Mouse (Mus musculus): ENCODE measurements around the gene Spata13. TPM values are rescaled to one million over a fixed set of nuclear protein-coding genes. Genes with fewer than 3 reads are reported as not detected.

Spata13 gene
- total RNA-seq, 2 experiments from 2014 or later = 95.8 to 130 TPM

DNA sequence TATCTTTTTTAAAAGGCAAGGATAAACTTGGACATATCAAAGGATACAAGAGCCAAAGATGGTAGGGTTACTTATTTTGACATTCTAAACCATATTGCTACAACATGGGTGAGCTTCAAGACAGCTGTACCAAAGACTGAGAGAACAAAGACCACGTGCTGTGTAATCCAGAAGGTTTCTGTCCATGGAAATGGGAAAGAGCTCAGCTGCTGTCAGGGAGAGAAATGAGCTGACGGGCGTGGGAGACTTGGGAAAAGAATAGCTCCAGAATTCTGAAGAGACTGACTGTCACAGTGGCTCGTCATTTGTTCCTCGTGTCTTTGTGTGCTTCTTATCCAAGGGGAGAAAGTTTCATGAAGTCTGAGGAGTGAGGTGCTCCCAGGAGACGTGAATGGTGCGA lies 36.4 kb downstream of the Spata13 start:
- DNase-seq (ENCODE audit: low spot score in 2 of 2) = no peak

- DNase-seq (ENCODE audit: low spot score in 2 of 2) = no peak
These were observed 37.7 kb downstream of the Spata13 start for GRCm38 (mm10) chr14:60671504-60671903.

GRCm38 (mm10) chr14:60675697-60676096 lies 41.9 kb downstream of the Spata13 start:
- DNase-seq (ENCODE audit: low spot score in 2 of 2) = no peak

DNA sequence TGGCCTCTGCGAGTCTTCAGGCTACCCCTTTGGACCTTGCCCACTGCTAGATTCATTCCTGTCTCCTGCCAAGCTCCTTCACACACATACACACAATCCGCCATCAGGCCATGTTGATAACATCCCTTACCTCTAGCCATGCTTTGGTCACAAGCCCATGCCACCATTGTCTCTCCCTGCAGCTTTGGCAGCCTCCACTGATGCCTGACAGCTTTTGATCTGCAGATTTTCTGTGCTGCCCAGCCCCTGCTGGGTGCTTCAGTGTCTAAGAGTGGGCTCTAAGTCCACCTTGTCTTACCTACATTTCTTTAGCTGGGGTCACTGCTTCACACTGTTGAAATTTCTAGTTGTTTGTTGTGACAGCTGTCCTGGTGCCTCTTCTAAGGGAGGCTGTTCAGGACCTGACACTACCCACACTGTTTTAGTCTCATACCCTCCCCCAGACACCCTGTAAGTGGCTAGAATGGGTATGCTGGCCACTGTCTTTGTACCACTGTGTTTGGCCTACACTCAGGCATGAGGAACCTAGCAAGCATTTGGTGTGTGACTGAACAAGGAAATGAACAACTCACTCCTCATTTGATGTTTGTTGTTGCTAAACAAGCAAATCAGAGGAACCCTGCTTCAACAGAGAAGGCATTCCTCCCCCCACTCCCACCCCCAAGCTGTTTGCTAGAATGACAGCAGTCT lies 43.0 kb downstream of the Spata13 start:
- no peak for DNase-seq (ENCODE audit: low spot score in 2 of 2)

GRCm38 (mm10) chr14:60682361-60683023 lies 48.7 kb downstream of the Spata13 start:
- DNase-seq (ENCODE audit: low spot score in 2 of 2) = peak; percentile 68 to 71

DNA sequence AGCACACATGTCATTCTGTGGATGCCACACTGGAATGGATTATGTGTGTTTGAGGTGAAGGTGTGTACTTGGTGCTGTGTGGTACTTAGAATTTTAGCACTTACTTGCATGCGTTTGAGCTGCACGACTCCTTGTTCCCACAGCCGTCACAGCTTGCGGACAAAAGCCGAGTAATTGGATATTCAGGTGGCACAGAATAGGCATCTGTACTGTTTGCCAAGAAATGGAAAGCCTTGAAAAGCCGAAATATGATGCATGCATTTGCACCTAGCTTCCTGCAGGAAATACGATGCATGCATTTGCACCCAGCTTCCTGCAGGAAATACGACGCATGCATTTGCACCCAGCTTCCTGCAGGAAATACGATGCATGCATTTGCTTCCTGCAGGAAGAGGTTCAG lies 50.2 kb downstream of the Spata13 start:
- DNase-seq (ENCODE audit: low spot score in 2 of 2) = no peak

DNA sequence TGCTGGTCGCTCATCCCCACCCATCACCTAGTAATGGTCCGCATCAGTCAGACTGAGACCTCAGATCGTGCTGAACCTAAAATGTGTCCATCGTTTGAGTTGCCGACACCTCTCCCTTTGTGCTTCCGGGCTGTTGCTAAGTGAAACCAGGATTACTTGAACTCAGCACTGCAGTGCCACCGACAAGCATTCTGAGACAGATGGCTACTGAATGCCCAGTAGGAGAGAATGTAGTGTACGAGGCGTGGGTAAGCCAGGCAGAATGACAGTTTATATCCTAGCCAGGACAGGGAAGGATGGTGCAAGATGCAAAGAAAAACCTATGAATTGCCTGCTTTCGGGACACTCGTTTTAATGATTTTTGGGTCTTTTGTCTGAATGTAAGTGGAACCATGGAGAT lies 52.9 kb downstream of the Spata13 start:
- DNase-seq (ENCODE audit: low spot score in 2 of 2) = no peak

DNA sequence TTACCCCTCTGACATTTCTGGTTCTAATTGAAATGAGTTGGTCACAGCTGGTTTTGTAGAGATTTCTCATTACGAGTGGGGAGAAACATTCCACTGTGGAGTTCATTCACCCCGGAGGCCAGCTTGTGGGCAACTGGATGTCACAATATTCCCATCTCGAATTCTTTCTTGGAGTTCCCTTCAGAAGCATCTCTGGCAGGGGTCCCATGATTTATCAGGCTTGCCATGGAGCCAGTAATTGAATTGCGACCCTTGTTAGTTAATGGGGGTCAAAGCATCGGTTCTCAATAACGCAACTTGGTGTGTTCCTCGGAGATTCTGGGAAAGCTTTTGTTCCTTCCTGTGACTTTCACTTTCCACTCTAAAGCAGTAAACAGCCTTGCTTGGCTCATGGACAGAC lies 53.4 kb downstream of the Spata13 start:
- DNase-seq (ENCODE audit: low spot score in 2 of 2) = no peak

DNA sequence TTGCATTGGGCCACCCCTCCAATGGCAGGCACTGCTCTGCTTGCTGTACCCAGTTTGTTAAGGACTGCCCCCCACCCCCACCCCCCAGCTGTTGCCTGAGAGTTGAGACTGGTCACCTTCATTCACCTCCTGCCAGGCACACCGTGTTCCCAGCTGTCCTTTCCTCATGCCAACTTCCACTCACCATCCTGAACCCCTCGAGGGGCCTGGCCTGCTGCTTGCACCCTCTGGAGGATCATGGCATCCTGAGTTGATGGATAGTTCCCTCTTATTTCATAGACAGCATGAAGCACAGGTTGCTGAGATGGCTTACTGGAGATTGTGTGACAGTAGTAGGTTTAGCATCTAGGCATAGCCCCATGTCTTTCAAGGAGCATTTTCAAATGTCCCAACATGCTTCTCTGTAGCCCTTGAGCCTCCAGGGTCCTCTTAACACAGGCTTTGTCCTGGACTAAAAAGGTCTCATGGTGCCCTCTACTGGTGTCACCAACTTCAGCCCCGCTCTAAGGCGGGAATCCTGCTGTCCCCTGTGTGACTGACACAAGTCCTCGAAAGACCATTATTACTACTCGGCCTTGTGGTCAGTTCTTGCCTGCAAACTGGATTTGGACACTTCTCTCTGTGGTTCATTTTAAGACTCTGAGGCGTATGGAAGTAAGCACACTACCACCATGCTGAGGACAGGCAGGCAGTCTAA lies 54.9 kb downstream of the Spata13 start:
- DNase-seq (ENCODE audit: low spot score in 2 of 2) = peak; percentile 56 to 58

DNA sequence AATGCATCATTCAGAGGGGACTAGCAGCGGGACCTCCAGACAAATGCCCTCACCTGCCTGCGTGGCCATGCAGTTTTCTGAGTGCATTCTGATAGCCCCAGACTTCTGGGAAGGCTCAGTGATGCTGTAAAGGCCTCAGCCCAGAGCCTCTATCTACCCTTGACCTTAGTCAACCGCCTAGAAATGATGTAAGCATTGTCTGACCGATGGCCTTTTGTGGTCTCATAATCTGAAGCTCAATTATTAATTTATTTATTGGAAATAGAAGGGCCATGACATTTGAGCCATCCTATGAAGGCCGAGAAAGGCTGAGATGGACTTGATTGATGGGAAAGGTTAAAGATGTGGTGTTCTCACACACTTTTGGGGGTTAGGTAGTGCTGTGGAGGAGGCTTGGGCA lies 56.0 kb downstream of the Spata13 start:
- no peak for DNase-seq (ENCODE audit: low spot score in 2 of 2)

DNA sequence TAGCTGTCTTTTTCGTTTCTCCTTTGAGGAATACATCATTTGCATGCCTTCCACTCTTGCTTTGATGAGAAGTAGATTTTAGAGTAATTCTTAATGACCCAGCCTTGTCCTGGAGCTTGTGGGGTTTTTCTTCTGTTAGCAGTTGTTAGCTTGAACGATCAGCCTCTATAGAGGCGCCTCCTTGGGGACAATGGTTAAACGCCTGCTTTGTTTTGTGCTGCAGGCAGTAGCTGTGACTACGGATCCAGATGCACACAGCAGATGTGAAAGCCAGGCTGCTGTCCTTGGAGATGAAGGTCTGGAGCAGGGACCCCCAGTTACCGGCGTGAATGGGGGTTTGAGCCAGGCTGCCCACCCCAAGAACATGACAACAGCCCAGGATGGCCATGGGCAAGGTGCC lies 56.8 kb downstream of the Spata13 start:
- no peak for DNase-seq (ENCODE audit: low spot score in 2 of 2)

DNA sequence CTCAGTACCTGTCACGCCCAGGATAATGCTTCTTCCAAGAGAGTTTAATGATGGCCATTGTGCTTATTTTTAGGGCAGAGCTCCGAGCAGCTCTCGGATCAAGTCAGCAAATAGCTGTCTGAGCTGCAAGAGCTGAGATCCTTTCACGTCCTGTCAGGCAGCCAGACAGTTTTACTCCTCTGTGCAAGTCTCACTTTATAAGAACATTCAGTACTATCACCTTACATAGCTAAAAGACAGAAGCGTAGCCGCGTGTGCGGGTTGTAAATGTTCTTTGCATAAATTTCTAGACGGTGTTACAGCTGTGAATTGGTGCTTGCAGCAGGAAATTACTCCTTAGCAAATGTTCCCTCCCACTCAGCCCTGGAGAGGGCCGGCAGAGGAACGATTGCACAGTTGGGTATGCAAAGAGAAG lies 59.3 kb downstream of the Spata13 start:
- no peak for DNase-seq (ENCODE audit: low spot score in 2 of 2)

GRCm38 (mm10) chr14:60693666-60694065 lies 59.9 kb downstream of the Spata13 start:
- no peak for DNase-seq (ENCODE audit: low spot score in 2 of 2)

- peak; percentile 60 to 61 for DNase-seq (ENCODE audit: low spot score in 2 of 2)
These were observed 60.6 kb downstream of the Spata13 start for GRCm38 (mm10) chr14:60694215-60694997.

GRCm38 (mm10) chr14:60697351-60697750 lies 63.5 kb downstream of the Spata13 start:
- peak in 1 of 2 experiments; percentile 56 for DNase-seq (ENCODE audit: low spot score in 2 of 2)

- no peak for DNase-seq (ENCODE audit: low spot score in 2 of 2)
These were observed 65.2 kb downstream of the Spata13 start for GRCm38 (mm10) chr14:60698980-60699379.

GRCm38 (mm10) chr14:60702377-60703140 lies 68.8 kb downstream of the Spata13 start:
- DNase-seq (ENCODE audit: low spot score in 2 of 2) = no peak

- no peak for DNase-seq (ENCODE audit: low spot score in 2 of 2)
These were observed 70.7 kb downstream of the Spata13 start for GRCm38 (mm10) chr14:60704510-60704909.

GRCm38 (mm10) chr14:60704961-60705360 lies 71.2 kb downstream of the Spata13 start:
- DNase-seq (ENCODE audit: low spot score in 2 of 2) = no peak

DNA sequence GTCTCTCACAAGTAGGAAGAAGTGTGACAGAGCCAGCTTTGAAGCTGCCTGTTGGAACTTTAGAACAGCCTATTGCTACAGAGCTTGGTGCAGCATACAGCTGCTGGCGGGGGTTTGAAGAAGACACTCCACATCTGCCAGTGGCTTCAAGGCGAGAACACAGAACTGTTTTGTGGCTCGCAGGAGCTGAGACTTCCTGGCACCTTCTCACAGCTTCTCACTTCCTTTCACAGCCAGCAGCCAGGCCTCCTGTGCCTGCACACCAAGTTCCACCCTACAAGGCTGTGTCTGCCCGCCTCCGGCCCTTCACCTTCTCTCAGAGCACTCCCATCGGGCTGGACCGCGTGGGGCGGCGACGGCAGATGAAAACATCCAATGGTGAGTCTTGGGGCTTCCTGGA lies 75.4 kb downstream of the Spata13 start:
- DNase-seq (ENCODE audit: low spot score in 2 of 2) = no peak

DNA sequence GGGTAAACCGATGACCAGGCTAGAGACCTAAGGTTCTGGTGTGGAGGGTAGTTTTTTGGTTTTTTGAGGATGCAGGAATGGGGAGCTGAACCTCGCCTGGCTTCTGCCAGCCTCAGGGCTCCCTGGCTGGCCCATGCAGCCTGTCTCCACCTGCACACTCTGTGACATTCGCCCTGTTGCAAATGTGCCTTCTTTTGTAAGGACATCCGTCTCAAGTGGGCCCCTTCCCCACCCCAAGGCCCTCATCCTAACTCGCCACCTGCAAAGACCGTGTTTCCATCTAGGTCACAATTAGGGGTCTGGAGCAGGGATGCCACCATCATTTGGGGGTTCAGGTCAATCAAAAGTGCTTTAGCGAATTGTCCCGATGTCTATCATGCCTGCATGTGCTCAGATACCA lies 75.9 kb downstream of the Spata13 start:
- no peak for DNase-seq (ENCODE audit: low spot score in 2 of 2)

Data from adrenal gland, adult 18-20 months (tissue).